Mouse (Mus musculus): Measurements from ENCODE around the gene Shisa5.

The Shisa5 gene

DNA sequence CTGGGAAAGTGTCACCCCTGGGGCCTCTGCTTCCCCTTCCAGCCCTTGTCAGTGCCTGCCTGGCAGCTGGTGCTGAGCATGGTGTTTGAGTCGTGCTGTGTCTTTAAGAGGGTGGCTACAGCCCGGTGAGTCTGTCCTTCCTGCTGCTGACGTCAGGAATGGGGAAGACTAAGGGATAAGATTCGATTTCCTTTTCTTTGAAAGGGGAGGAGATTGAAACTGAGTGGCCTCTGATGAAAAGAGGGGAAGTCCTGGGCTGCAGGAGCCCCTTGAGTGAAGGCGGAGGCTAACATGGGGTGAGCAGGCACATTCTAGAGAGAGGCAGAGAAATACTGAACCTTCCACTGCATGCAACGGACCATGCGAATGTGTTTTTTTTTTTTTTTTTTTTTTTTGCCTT lies 16.3 kb downstream of the Shisa5 start:
- peak; percentile 92 for DNase-seq (ENCODE audit: low read depth, low spot score)

DNA sequence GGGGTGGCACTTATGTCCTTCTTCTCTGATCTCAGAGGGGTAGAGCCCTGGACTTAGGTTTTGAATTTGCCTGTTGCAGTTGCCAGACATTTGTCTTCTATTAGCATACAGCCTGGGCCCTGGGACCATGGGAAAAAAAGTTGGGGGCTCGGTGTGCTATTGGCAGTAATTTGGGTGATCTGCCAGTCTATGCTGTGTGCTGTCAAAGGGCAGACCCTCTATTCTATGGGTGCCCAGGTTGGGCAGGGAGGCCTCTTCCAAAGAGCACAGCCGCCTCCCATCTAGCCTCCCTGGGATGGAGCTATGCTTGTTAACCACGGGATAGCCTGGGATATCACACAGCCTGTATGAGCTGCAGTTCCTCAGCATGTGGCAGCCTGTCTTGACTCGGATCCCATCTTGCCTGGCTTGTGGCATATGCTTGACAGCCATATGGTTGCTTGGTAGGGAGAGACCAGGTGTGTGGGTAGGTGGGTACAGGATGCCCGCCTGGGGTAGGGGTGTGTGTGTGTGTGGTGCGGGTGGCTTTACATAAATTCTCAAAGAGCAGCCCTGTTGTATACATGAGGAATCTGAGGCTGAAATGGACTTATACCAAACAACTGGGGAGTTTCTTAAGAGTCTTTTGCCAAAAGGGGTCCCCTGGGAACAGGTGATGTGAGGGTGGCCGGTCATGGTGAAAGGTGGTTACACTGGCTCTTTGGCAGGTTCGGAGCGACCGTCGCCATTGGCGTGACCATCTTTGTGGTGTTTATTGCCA lies 17.1 kb downstream of the Shisa5 start:
- DNase-seq (ENCODE audit: low read depth, low spot score) = no peak

DNA sequence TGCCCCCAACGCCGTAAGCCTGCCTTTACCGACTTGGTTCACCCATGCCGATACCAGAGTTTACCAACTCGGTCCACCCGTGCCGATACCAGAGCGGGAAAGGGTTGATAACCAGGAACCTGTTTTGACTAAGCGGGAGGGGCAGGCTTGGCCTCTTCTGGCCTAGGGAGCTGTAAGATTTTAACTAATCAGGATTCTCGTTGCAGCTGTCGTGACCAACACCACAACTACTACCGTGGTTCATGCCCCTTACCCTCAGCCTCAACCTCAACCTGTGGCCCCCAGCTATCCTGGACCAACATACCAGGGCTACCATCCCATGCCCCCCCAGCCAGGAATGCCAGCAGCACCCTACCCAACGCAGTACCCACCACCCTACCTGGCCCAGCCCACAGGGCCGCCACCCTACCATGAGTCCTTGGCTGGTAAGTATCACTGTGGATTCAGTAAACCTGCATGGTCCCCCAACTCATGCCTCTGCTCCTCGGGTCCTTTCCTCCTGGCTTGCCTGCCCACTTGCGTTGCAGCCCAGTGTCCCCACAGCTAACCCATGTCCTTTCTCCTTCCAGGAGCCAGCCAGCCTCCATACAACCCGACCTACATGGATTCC lies 17.8 kb downstream of the Shisa5 start:
- DNase-seq (ENCODE audit: low read depth, low spot score) = no peak

DNA sequence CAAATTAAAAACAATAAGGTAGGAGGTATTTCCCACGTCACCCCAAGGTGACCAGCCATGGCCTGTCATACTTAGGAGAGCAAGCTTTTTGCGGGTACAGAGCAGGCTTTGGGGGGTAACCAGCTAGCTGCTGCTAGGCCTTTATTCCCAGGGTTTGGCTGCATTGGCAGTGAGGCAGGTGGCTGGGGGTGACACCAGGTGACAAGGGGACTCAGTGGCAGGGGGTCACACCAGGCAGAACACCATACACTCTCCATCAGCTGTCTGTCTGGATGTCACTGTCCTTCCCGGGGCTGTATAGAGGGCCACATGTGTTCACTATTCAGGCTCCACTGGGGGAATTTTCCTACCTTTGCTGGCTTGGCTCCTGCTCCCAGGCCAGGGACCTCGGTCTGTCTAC lies 18.6 kb downstream of the Shisa5 start:
- no peak for DNase-seq (ENCODE audit: low read depth, low spot score)

DNA sequence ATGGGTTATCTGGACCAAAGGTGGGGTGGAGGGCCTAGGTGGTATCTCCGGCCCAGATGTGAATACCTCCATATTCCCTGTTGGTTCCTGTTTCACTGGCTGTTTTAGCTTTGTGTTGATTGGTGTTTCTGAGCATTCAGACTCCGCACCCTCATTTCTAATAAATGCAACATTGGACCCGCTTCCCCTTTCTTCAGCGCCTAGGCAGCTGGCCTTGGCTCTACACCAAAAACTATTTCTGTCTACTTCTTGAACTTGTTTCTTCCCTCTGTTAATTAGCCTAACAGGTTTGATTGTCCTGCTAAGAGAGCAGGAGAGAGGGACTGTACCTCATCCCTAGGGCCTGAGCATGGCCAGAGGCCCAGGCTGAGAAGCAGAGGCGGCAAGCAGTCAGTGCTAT lies 19.2 kb downstream of the Shisa5 start:
- DNase-seq (ENCODE audit: low read depth, low spot score) = no peak

DNA sequence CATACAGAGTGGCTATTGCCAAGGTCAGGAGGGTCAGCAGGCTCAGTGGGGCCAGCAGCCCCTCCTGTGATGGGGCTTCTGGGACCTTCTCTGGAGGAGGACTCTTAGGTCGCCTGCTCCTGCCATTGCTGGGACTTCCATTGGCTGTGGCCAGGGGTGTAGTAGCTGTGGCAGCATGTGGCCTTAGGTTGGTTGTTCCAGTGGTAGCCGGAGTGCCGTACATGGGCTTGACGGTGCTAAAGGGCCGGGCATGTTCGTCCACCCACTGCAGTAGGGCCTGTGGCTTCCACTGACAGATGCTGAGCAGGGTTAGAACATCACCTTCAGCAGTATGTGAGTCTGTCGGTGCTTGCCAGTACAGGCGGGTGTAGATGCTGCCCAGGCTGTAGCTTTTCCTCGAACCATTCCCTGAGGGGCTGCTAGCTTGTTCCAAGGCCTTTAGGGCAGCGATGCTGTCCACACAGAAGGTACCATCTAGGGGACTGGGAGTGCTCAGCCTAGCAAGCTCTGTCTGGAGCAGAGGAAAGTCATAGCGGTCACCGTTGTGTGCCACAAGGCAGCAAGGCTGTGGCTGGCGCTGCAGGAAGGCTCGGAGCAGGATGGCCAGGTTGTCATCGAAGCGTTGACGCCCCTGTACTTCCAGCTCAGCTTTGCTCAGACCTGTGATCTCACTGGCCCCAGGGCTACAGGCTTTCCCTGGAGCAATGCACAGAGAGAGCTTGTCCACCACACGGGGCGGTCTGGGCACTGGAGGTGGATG lies 19.8 kb downstream of the Shisa5 start:
- DNase-seq (ENCODE audit: low read depth, low spot score) = no peak

DNA sequence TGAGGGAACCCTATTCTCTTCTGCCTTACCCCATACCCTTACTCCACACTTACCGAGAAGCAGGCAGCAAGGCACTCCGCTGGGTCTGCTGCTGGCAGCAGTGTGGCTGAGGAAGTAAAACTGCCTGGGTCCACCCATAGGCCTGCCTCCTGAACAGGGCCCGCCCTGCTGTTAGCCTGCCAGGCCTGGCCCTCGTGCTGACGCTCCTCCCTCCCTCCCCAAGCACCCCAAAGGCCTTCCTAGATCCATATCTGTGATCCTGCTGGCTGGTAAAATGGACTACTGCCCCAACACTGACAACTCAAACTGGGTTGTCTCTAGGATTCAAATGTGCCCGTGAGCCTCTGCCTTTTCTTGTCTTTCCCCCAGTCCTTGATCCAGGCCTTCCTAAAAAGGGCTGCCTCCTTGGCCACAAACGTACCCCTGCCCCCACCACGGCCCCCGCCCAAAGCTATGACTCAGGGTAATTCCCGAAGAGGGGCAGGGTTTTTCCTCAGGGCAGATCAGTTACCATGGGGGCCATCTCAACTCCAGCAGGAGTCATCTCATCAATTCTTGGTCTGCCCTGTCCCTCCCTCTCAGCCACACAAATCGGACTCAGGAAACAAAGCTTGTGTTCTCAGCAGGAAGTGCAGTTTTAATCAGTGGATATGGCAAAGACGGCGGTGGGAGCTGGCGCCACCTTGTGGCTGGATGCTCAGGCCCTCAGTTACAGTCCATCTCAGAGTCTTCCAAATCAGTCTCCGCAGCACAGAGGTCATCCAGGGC lies 21.0 kb downstream of the Shisa5 start, which contains the start of gene Trex1:
Gene Trex1 (minus strand): TSS at position 599 of the 768 bp plus-strand sequence.
- peak; percentile 76 for DNase-seq (ENCODE audit: low read depth, low spot score)

DNA sequence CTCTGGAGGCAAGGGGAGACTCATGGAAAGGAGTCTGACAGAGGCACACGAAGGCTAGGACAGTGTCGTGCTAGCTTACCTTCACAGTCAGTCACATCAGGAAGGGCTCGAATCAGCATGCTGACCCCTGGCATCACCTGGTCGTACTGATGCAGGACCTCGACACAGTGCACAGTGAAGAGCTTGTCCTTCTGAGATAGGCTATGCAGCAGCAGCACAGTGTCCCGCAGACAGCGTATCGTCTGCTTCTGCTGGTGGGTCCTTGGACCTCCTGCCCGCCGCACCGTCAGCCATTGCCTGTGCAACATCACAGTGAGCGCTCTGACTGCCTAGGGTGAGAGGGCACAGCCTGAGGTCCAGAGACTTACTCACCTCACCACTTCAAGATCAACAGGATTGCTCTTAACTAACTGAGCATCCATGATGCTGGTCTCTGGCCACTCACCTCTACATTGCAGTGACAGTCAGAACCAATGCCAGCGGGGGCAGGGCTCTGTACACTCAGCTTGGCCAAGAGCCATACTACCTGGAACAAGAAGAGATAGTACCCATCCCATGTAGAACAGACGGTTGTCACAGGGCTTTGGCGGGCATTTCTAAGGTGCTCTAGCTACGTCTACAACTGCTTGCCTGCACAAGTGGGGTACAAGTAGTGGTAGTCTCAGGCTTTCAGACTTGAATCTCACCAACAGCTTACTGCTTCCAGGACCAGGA lies 22.0 kb downstream of the Shisa5 start:
- DNase-seq (ENCODE audit: low read depth, low spot score) = no peak

DNA sequence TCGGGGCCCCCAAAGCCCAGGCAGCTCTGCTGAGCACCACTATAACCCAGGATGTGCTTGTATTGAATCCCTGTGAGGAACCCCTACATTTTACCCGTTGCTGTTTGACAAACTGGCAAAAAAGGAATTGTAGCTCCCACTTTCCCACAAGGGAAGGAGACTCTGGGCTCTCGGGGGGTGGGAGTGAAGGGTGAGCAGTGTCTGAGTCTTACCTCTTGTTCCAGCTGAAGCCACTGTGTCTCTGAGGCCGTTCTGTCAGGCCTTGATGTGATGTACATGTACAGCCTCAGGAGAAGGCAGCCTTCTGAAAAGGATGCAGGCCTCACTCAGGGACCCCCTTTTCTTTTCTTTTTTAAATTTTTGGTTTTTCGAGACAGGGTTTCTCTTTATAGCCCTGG lies 22.5 kb downstream of the Shisa5 start:
- DNase-seq (ENCODE audit: low read depth, low spot score) = no peak

DNA sequence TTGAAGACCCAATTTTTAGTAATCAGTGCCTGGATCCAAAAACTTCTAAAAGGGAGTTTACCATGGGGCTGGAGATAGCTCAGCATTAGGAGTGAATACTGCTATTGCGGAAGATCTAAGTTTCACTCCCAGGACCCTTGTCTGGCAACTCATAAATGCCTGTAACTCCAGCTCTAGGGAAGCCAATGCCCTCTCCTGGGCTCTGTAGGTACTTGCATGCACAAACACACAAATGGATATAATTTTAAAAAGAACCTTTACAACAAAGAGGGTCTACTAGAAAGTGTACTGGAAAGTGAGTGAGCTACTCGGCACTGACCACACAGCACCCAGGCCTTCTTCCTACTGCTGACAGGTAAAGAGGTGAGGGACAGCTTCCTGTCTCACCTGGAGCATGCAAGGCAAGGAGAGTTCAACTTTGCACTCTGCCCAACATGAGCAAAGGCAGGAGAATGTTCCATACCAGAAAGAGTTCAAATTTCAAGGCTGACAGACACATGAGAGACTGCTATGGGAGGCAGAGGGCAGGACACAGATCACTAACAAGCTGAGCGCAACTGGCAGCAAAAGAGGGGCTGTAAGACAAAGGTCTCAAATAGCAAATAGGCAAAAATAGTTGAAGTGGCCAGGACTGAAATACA lies 29.9 kb downstream of the Shisa5 start:
- DNase-seq (ENCODE audit: low read depth, low spot score) = no peak

DNA sequence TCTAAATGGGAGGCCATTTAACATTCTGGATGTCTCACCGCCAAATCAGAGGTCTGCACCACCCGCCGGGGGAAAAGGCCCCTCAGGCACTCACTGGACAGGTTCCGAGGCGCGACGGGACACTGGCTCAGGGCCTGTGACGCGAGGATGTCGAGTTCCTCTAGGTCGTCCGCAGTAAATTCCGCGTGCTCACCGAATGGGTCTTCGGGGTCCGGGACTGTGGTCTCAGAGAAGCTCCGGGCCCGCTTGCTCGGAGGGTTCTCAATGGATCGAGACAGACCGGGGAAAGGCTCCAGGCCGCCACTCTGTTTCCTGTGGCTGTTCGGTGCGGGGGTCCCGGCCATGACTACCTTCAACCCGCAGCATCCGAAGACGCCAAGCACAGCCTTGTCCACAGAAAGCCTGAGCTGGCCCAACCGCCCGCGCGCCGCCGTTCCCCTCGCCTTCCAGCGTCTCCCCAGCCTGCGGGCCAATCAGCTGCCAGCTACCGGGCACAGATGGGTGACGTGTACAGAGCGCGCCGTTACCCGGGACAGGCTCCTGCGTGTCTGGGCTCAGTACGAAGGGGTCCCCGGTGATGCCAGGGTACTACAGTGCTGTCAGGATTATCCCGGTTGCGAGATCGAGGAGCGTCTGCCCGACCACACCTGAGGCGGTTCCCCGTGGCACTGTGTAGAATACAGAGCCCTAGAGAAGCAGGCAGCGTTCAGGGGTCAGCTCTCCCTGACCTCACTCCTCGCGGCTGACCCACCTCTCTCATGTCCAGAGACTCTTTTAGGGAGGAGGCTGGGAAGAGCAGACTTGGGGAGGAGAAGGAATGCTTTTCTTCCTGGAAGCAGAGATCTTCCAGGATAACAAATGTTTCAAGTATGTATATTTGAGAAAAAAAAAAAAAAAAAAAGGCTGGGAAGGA lies 35.6 kb downstream of the Shisa5 start, which contains the start of gene Atrip:
Gene Atrip (minus strand): TSS at position 464 of the 913 bp plus-strand sequence.
- peak; percentile 87 for DNase-seq (ENCODE audit: low read depth, low spot score)

DNA sequence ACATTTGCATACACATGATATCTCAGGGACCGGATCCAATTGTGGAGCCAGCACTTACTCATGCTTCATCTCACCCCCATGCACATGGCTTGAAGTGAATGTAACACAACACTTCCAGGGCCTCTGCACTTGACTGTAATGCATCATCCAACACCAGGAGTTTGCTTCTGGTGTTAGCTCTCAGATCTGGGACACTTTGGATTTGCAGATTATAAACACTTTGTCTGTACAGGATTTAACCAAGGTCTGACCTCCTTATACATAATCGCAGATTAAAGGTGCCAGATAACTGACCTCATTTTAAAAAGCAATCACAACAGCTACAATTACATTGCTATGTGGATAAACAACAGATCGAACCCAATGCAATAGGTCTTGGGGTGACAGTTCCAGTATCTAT lies 42.2 kb downstream of the Shisa5 start:
- no peak for DNase-seq (ENCODE audit: low read depth, low spot score)

DNA sequence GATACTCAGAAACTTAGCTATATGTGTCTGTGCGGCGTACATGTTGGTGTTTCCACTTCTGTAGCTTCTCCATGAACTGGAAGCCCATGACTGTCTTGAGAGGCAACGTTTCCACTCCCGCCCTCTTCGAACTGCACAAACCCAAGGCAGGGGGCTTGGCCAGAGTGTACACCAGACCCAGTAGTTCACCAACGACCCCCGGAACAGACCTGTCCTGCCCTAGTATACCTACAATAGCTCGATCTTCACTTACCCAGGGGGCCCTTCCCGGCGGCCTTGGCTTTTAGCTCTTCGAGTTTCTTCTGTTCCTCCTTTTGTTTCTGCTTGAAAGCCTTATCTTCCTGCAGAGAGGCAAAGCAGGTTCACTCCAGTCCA lies 43.4 kb downstream of the Shisa5 start:
- no peak for DNase-seq (ENCODE audit: low read depth, low spot score)

DNA sequence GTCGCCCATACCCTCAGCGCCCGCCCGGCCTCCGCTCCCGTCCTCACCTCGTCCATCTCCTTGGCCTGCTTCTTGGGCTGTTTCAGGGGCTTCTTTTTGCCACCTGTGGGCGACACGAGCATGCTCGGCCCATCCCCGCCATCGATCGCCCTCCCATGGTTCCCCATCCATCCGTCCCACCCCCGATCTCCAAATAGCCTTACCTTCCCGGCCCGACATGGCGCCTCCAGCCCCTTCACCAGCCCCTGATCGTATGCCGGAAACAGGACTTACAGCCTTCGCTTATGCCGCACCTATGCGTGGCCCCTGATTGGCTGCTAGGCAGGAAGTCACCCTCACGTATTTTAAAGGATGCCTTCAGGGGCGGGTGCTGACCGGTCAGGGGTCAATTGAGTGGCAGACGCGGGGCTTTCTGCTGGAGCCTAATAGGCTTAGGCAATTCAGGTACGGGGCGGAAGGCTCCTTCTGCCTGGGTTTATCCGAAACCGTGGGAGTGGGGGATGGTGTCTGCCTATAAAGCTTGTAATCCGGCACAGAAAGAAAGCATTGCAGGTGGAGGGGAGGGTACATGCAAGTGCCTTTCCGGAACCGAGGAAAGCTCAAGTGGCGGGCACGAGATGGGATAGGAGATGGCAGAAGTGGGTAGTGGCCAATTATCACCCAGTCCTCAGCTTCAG lies 43.9 kb downstream of the Shisa5 start, which contains the start of the genes Ccdc51 and Tma7:
Gene Ccdc51 (plus strand): TSS at position 370 of the 677 bp plus-strand sequence.
Gene Tma7 (minus strand): TSS at position 464 of the 677 bp plus-strand sequence.
- DNase-seq (ENCODE audit: low read depth, low spot score) = peak; percentile 89

DNA sequence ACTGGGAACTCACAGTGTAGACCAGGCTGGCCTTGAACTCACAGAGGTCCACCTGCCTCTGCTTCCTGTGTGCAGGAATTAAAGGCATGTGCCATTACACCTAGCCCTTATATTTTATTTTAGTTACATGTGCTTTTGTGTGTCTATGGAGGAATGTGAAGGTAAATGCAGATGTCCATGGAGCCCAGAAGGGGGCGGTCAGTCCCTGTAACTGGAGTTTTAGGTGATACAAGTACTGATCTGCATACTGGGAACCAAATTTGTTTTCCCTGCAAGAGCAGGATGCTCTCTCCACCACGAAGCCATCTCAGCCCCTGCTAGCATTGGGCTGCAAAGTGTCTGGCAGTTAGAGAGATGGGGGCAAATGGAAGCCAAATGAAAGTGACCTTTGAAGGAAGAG lies 46.6 kb downstream of the Shisa5 start:
- DNase-seq (ENCODE audit: low read depth, low spot score) = no peak

DNA sequence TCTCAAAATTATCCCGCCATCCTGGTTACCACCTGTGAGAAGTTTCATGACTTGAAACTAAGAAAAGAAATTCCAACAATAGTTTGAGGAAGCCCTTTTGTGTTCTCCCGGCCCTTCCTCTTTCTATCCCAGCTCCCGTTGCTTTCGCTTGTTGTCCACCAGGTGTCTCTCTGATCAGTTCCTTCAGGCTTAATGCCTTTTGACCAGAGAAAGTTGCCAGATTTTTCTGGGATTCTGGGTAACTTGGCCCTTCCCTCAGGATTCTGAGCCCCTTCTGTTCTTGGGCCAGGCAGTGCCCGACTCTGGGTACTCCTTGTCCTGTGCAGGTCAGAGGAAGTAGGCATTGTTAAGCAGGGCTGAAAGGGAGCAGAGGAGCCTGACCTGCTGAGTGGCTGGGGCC lies 49.6 kb downstream of the Shisa5 start:
- DNase-seq (ENCODE audit: low read depth, low spot score) = no peak

DNA sequence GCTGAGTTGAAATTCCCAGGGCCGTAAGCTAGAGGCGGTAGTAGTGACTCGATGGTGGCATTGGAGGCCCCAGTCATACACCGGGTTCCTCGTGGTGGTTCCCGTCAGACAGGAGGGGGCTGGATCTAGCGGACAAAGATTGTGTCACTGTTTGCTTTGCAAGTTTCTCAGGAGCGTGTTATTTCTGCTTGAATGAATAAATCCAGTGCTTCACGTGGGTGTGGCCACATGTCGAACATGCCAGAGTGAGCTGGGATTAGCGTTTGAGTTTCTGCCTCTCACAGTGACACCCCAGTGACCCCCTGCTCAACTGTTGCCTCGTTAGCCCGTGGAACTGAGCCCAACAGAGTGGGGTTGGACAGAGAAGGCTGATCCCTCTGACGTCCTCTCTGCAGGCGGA lies 52.1 kb downstream of the Shisa5 start:
- DNase-seq (ENCODE audit: low read depth, low spot score) = peak; percentile 11

DNA sequence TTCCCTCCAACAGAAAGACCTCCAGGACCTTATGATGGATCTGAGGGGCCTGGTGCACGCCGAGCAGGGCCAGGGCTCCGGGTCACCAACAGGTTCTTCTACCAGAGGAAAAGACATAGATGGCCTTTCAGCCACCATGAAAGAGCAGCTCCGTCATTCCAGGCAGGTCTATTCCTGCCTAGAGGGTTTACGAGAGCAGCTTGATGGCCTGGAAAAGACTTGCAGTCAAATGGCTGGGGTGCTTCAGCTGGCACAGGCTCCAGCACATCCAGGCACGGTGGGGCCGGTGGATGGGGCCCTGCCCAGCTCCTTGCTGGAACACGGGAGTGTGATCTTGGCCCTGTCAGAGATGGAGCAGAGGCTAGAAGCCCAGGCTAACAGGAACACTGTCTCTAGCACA lies 53.4 kb downstream of the Shisa5 start:
- DNase-seq (ENCODE audit: low read depth, low spot score) = no peak

DNA sequence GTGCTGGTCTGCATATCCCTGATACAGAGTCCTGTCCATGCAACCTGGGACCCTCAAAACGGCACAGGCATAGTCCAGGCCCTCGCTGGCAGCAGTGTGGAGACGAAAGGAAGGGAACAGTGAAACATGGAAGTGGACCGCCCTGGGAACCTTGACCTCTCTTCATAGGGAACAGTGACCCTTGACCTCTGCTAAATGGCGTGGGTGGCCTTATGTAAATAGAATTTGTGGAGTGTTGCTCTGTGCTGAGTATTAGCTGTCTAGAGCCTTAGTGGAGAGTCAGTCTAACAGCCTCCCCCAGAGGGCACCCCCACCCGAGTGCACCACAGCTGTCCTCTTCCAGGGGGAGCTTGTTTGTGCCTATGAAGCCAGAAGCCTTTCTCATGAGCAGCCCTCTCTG lies 54.4 kb downstream of the Shisa5 start:
- DNase-seq (ENCODE audit: low read depth, low spot score) = no peak
